8 mouse cellular contexts compared by ENCODE assay signal in genomic region chr6:145746132-145746849, GRCm38 (mm10). TPM values are rescaled to one million over a fixed set of nuclear protein-coding genes. Genes with fewer than 3 reads are reported as not detected.
DNase-seq lines count a peak whose midpoint lies in the region; ATAC-seq and TF ChIP-seq lines count a peak whose summit lies in the region.

Rassf8 (plus strand) TSS chr6:145746748.

- peaks cover 3% of the 10 kb centered on the region; the same call in 1 of the 2 replicates for H3K4me1 ChIP-seq in cerebellum, adult 2 months (ENCODE audit: control insufficient read depth, insufficient read depth, low read length)
- peaks cover 22% of the 10 kb centered on the region for H3K4me1 ChIP-seq in hindbrain, embryonic 10.5 days (replicated peaks)
- H3K4me1 ChIP-seq in lung, postnatal 0 days (ENCODE audit: insufficient read depth, low read depth, low read length): peaks cover 6% of the 10 kb centered on the region; the same call in 1 of the 2 replicates

- WGBS in cerebellum, adult 2 months: under 1% methylated on average over 60 of the region's 71 CpGs
- 1% methylated on average over 66 of the region's 71 CpGs for WGBS in hindbrain, embryonic 10.5 days
- under 1% methylated on average over 41 of the region's 71 CpGs for WGBS in lung, postnatal 0 days

- H3K4me3 ChIP-seq in cerebellum, adult 2 months (replicated peaks; ENCODE audit: insufficient read depth, low read depth, low read length): peak within 1 kb of the TSS; percentile 78
- peak within 1 kb of the TSS; percentile 77 for H3K4me3 ChIP-seq in hindbrain, embryonic 10.5 days
- peak within 1 kb of the TSS; percentile 92 for H3K4me3 ChIP-seq in lung, postnatal 0 days (ENCODE audit: low read depth, low read length)

- H3K27me3 ChIP-seq in cerebellum, adult 2 months (ENCODE audit: control insufficient read depth, insufficient read depth, low read length): no peaks in the 10 kb centered on the region
- peaks cover 10% of the 10 kb centered on the region; the same call in 1 of the 2 replicates for H3K27me3 ChIP-seq in hindbrain, embryonic 10.5 days (ENCODE audit: insufficient read depth, poor library complexity, severe bottlenecking)
- no peaks in the 10 kb centered on the region for H3K27me3 ChIP-seq in lung, postnatal 0 days (replicated peaks; ENCODE audit: insufficient read depth, low read length)

- no peaks in the 10 kb centered on the region for H3K9me3 ChIP-seq in hindbrain, embryonic 10.5 days
- no peaks in the 10 kb centered on the region for H3K9me3 ChIP-seq in lung, postnatal 0 days (ENCODE audit: low read length)

- H3K36me3 ChIP-seq in hindbrain, embryonic 10.5 days: peaks cover 6% of the 10 kb centered on the region; the same call in 1 of the 2 replicates
- no peaks in the 10 kb centered on the region for H3K36me3 ChIP-seq in lung, postnatal 0 days (ENCODE audit: insufficient read depth, low read length)

- H3K27ac ChIP-seq in cerebellum, adult 2 months (ENCODE audit: insufficient read depth, low read length): peak within 1 kb of the TSS; percentile 84
- H3K27ac ChIP-seq in hindbrain, embryonic 10.5 days: peak within 1 kb of the TSS; percentile 91
- peak within 1 kb of the TSS; percentile 97 for H3K27ac ChIP-seq in lung, postnatal 0 days (ENCODE audit: low read length)

- H3K9ac ChIP-seq in lung, postnatal 0 days (replicated peaks; ENCODE audit: low read depth): peak within 1 kb of the TSS; percentile 94

- peak; percentile 96 for ATAC-seq in lung, postnatal 0 days

- peak; percentile 94 for DNase-seq in Muller cell, postnatal 12 days (ENCODE audit: inconsistent ontology term)
- peak; percentile 89 to 91 for DNase-seq in cerebellum, adult 2 months
- peak; percentile 33 to 73 for DNase-seq in frontal cortex, adult 2 months (ENCODE audit: extremely low spot score in 1 of 2, low spot score in 1 of 2)
- peak; percentile 95 for DNase-seq in hindbrain, embryonic 10.5 days (ENCODE audit: low spot score)
- DNase-seq in layer of hippocampus, postnatal 10 days (ENCODE audit: low spot score in 2 of 2): peak; percentile 76 to 86
- DNase-seq in lung, postnatal 0 days (ENCODE audit: low spot score): peak; percentile 96
- peak; percentile 86 for DNase-seq in ovary, postnatal 10 days (ENCODE audit: low spot score)
- peak; percentile 71 to 73 for DNase-seq in thymus, postnatal 10 days (ENCODE audit: low spot score in 2 of 2)

- peak; percentile 10; the same call in 1 of the 2 replicates for TF ChIP-seq POLR2A in cerebellum, adult 2 months (IDR thresholded peaks at IDR 0.05; ENCODE audit: borderline replicate concordance, insufficient read depth, low read length)

- H3K4me2 ChIP-seq in lung, postnatal 0 days (replicated peaks; ENCODE audit: low read depth, low read length): peak within 1 kb of the TSS; percentile 63

- no peak for TF ChIP-seq CTCF in cerebellum, adult 2 months (IDR thresholded peaks at IDR 0.05; ENCODE audit: borderline replicate concordance, insufficient read depth, low read depth, low read length)
- TF ChIP-seq CTCF in lung, postnatal 0 days (IDR thresholded peaks at IDR 0.05): peak; percentile 24

- TF ChIP-seq EP300 in lung, postnatal 0 days (IDR thresholded peaks at IDR 0.05): no peak

RNA-seq across cellular contexts. Expression of gene Rassf8, which starts in this region (rescaled TPM):
- polyA plus RNA-seq in cerebellum, adult 2 months (2012; rRNA removed): 31.2 and 38.1 TPM in 2 replicates
- 34.0 and 35.0 TPM in 2 replicates for polyA plus RNA-seq in frontal cortex, adult 2 months (2012; rRNA removed)
- 2.9 and 4.2 TPM in 2 replicates for polyA plus RNA-seq in hindbrain, embryonic 10.5 days (2016; fragmentation: Nextera tagmentation; extraction: Ambion mirVana)
- total RNA-seq in layer of hippocampus, postnatal 10 days (2021): 10 to 100 TPM; 13.5 to 14.1 TPM
- 15.1 and 18.4 TPM in 2 replicates for polyA plus RNA-seq in lung, postnatal 0 days (2015; fragmentation: Nextera tagmentation; extraction: Ambion mirVana)

Comparison
In these comparisons a context has a peak if more than half of its experiments do, and no peak if none do; other contexts are left out.
1. Peak in every context shown above with its lines: DNase-seq, ATAC-seq, H3K4me3 ChIP-seq and H3K27ac ChIP-seq.